9 mouse cellular contexts compared by ENCODE assay signal in the genomic region with DNA sequence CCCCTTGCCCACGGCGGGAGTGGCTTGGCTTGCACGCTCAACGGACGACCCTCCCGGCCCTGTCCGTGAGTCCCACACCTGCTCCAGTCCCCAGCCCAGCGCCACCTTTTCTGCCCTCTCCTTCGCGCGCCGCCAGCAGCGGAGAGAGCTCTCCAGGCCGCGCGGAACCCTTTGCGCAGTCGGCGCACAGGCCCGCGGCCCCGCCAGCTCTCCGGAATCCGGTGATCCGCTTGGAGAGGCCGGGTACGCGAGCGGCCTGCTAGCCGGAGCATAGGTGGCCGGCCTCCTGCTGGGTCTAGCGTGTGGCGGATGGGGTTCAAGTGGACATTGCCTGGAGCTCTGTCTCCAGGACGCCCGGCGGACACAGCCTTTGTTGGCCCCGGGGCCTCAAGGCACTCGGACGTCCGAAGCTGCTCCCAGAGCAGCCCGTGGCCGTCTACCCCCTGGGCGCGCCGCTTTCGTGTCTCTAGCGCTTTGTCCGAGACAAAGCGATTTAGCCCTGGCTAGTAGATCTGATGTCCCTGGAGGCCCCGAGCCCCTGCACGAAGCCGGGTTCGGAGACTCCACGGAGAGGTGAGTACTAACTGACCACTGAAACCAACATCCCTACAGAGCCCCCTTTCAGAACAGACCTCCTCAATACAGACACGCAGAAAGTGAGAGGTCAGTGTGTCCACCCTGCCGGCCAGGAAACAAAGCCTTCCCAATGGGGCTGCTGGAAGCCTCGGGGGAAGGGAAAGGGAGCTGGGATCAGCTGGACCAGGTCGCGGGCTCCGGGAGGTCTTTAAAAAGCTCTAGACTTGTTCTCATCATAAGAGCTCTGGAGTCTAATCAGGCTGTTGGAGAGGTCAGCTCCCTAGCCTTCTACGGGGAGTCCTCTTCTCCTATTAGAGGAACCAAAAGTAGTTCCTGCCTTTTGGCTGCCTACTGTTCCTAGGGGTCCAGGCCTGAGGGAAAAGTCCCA. TPM values are rescaled to one million over a fixed set of nuclear protein-coding genes. Genes with fewer than 3 reads are reported as not detected.
DNase-seq lines count a peak whose midpoint lies in the region; ATAC-seq and TF ChIP-seq lines count a peak whose summit lies in the region.
"Had no signal": no experiment of that assay in that cellular context is flagged by ENCODE, and none has a peak within 500 bp of the region (broad histone marks: within the 10 kb centered on the region; RNA-seq: fewer than 3 reads in every experiment).

No protein-coding gene starts in this region.

- peak overlapping the region; percentile 89 for H3K4me3 ChIP-seq in cerebellum, adult 2 months (replicated peaks; ENCODE audit: insufficient read depth, low read depth, low read length)
- H3K4me3 ChIP-seq in testis, adult 2 months (ENCODE audit: control insufficient read depth, low read depth, low read length), result peak overlapping the region; percentile 89
- H3K4me3 ChIP-seq in hindbrain, embryonic 11.5 days (ENCODE audit: low read depth, low read length), result peak overlapping the region; percentile 80

- no peak for TF ChIP-seq POLR2A in cerebellum, adult 2 months (IDR thresholded peaks at IDR 0.05; ENCODE audit: borderline replicate concordance, insufficient read depth, low read length)
- TF ChIP-seq POLR2A in testis, adult 2 months (IDR thresholded peaks at IDR 0.05; ENCODE audit: control insufficient read depth, low read depth, low read length), result peak; percentile 21; the same call in 1 of the 2 replicates

- no peaks in the 10 kb centered on the region for H3K9me3 ChIP-seq in hindbrain, embryonic 11.5 days (ENCODE audit: control insufficient read depth, low read length)

- H3K9ac ChIP-seq in hindbrain, embryonic 11.5 days (ENCODE audit: low read depth, low read length), result peak overlapping the region; percentile 92

- under 1% methylated on average over 61 of the region's 61 CpGs for WGBS in cerebellum, adult 2 months
- 1% methylated on average over 59 of the region's 61 CpGs for WGBS in hindbrain, embryonic 11.5 days

- H3K27ac ChIP-seq in cerebellum, adult 2 months (ENCODE audit: insufficient read depth, low read length), result peak overlapping the region; percentile 87
- H3K27ac ChIP-seq in testis, adult 2 months (ENCODE audit: control insufficient read depth, insufficient read depth, low read depth, low read length), result peak overlapping the region; percentile 50
- peak overlapping the region; percentile 67 for H3K27ac ChIP-seq in hindbrain, embryonic 11.5 days (ENCODE audit: low read depth, low read length)

- peak; percentile 78 for ATAC-seq in hindbrain, embryonic 11.5 days (ENCODE audit: low FRiP score)

- peaks cover 22% of the 10 kb centered on the region for H3K4me1 ChIP-seq in cerebellum, adult 2 months (ENCODE audit: control insufficient read depth, insufficient read depth, low read length)
- H3K4me1 ChIP-seq in testis, adult 2 months (ENCODE audit: control insufficient read depth, insufficient read depth, low read length), result peaks cover 9% of the 10 kb centered on the region
- H3K4me1 ChIP-seq in hindbrain, embryonic 11.5 days (replicated peaks; ENCODE audit: control insufficient read depth, insufficient read depth, low read length), result no peaks in the 10 kb centered on the region; the same call in 1 of the 2 replicates

- no peak for DNase-seq in cerebellum, adult 2 months
- DNase-seq in cerebellum, adult 11 months, result no peak
- no peak for DNase-seq in testis, postnatal 10 days (ENCODE audit: low spot score)
- peak; percentile 72 for DNase-seq in hindbrain, embryonic 11.5 days (ENCODE audit: low spot score)
- DNase-seq in lung, postnatal 14 days, result peak; percentile 4
- no peak for DNase-seq in thymus, postnatal 4 days
- DNase-seq in left cerebral cortex, adult 9 months (ENCODE audit: low spot score in 2 of 2), result no peak

- peak overlapping the region; percentile 70 for H3K4me2 ChIP-seq in hindbrain, embryonic 11.5 days (replicated peaks; ENCODE audit: low read depth, low read length)

- H3K27me3 ChIP-seq in cerebellum, adult 2 months (ENCODE audit: control insufficient read depth, insufficient read depth, low read length), result no peaks in the 10 kb centered on the region
- H3K27me3 ChIP-seq in testis, adult 2 months (ENCODE audit: control insufficient read depth, insufficient read depth, low read length), result no peaks in the 10 kb centered on the region
- H3K27me3 ChIP-seq in hindbrain, embryonic 11.5 days (ENCODE audit: control insufficient read depth, insufficient read depth, low read length), result 0 out of 2 replicates have a peak, but pooled peaks cover 2% of the 10 kb centered on the region

- no peaks in the 10 kb centered on the region for H3K36me3 ChIP-seq in testis, adult 2 months (ENCODE audit: control insufficient read depth, insufficient read depth, low read length)
- H3K36me3 ChIP-seq in hindbrain, embryonic 11.5 days (ENCODE audit: control insufficient read depth, insufficient read depth, low read length), result 0 out of 2 replicates have a peak, but pooled peaks cover 5% of the 10 kb centered on the region

- TF ChIP-seq CTCF in cerebellum, adult 2 months (IDR thresholded peaks at IDR 0.05; ENCODE audit: borderline replicate concordance, insufficient read depth, low read depth, low read length), result no peak
- no peak for TF ChIP-seq CTCF in testis, adult 2 months (IDR thresholded peaks at IDR 0.05; ENCODE audit: control insufficient read depth, insufficient read depth, insufficient replicate concordance, low read depth, low read length)

RNA-seq across cellular contexts. Expression of gene Dpysl4, which starts 0.7 kb away (rescaled TPM):
- 127 and 156 TPM in 2 replicates for polyA plus RNA-seq in cerebellum, adult 2 months (2012; rRNA removed)
- 13.1 and 13.6 TPM in 2 replicates for polyA plus RNA-seq in testis, adult 2 months (2012; rRNA removed)
- 231 and 251 TPM in 2 replicates for polyA plus RNA-seq in hindbrain, embryonic 11.5 days (2014; fragmentation: Nextera tagmentation; extraction: Ambion mirVana)
- polyA plus RNA-seq: C2C12 had no signal

Comparison
In these comparisons a context has a peak if more than half of its experiments do, and no peak if none do; other contexts are left out.
1. DNase-seq: peak in hindbrain, embryonic 11.5 days (single experiment) and lung, postnatal 14 days (single experiment); none in cerebellum, adult 2 months (0 of 2), cerebellum, adult 11 months (single experiment), testis, postnatal 10 days (single experiment), thymus, postnatal 4 days (single experiment) and left cerebral cortex, adult 9 months (0 of 2).
2. Peak in every context shown above with its lines, with median percentiles within 50 percentile points of each other: H3K27ac ChIP-seq and H3K4me3 ChIP-seq.